Mouse (Mus musculus) stomach, postnatal 0 days (tissue): Measurements from ENCODE around the gene Tpmt. TPM values are rescaled to one million over a fixed set of nuclear protein-coding genes. Genes with fewer than 3 reads are reported as not detected.

Source experiments
- ATAC-seq: fragments of 200-750 bp; cut with Nextera tagmentation; 2 replicates; pipeline ENCODE4 v1.8.0; 2017; ENCODE audit not compliant: low FRiP score, low TSS enrichment
- DNase-seq: peaks from one replicate; pipeline ENCODE4 v3.0.0-alpha.2; 2016; ENCODE audit warnings: low spot score
- H3K27ac ChIP-seq: fragments of 300-500 bp; sonication (generic); replicated peaks from 2 replicates; pipeline ENCODE4 v1.5.1; 2014; ENCODE audit warnings: mild to moderate bottlenecking, control low read depth
- H3K27me3 ChIP-seq: fragments of 300-500 bp; sonication (generic); 2 replicates; pipeline ENCODE4 v1.6.1; 2014; ENCODE audit warnings: low read length; ENCODE audit not compliant: control insufficient read depth, insufficient read depth
- H3K36me3 ChIP-seq: fragments of 300-500 bp; sonication (generic); 2 replicates; pipeline ENCODE4 v1.6.1; 2014; ENCODE audit warnings: low read length, mixed read lengths; ENCODE audit not compliant: control insufficient read depth, insufficient read depth
- H3K4me1 ChIP-seq: fragments of 300-500 bp; sonication (generic); replicated peaks from 2 replicates; pipeline ENCODE4 v1.6.1; 2014; ENCODE audit warnings: antibody characterized with exemption; ENCODE audit not compliant: control insufficient read depth, insufficient read depth
- H3K4me2 ChIP-seq: fragments of 300-500 bp; sonication (generic); replicated peaks from 2 replicates; pipeline ENCODE4 v1.6.1; 2014; ENCODE audit warnings: low read depth, mild to moderate bottlenecking, control low read depth, moderate library complexity
- H3K4me3 ChIP-seq: fragments of 300-500 bp; sonication (generic); 2 replicates; pipeline ENCODE4 v1.5.1; 2014; ENCODE audit warnings: low read depth, low read length, control low read depth
- H3K9ac ChIP-seq: fragments of 300-500 bp; sonication (generic); 2 replicates; pipeline ENCODE4 v1.6.1; 2014; ENCODE audit warnings: mild to moderate bottlenecking, low read length, control low read depth, mixed read lengths
- H3K9me3 ChIP-seq: fragments of 300-500 bp; sonication (generic); 2 replicates; pipeline ENCODE4 v1.6.1; 2016; ENCODE audit warnings: low read length; ENCODE audit not compliant: control insufficient read depth
- CTCF ChIP-seq: IDR thresholded peaks from 2 replicates; pipeline ENCODE4 v1.5.1; 2016; ENCODE audit warnings: antibody characterized with exemption, low read depth, mild to moderate bottlenecking, moderate library complexity
- EP300 ChIP-seq: optimal IDR thresholded peaks from 2 replicates; pipeline ENCODE3; 2016; ENCODE audit warnings: antibody characterized with exemption
- WGBS: fragments of 180-500 bp; shearing (Covaris S2); extraction: QIAGEN DNeasy Blood & Tissue Kit; methylation state at CpG from one replicate; pipeline ENCODE4 v1.1.7; 2014; 5-methylcytosine and 5-hydroxymethylcytosine counted together
- polyA plus RNA-seq: library from polyadenylated mRNA; unstranded; fragments of >200 nt; fragmentation: Nextera tagmentation; extraction: Ambion mirVana; gene quantifications from 2 replicates; pipeline ENCODE4 v1.2.1, GENCODE M21; 2015

Tpmt gene
- polyA plus RNA-seq, 1 experiment from 2014 or later = 10.2 TPM

GRCm38 (mm10) chr13:46997355-46997754 lies 47.2 kb downstream of the Tpmt start:
- Histone ChIP-seq H3K4me1 (no peaks in the 10 kb centered on the region), H3K9me3 (no peaks in the 10 kb centered on the region), H3K27ac (no peak overlapping the region), H3K36me3 (no peaks in the 10 kb centered on the region), H3K4me2 (no peak overlapping the region), H3K4me3 (no peak overlapping the region), H3K27me3 (no peaks in the 10 kb centered on the region), H3K9ac (no peak overlapping the region)
- TF ChIP-seq CTCF (no peak), EP300 (no peak)
- WGBS = 77% methylated on average over 4 of the region's 4 CpGs
- no peak for ATAC-seq
- no peak for DNase-seq

GRCm38 (mm10) chr13:46993274-46993551 lies 51.3 kb downstream of the Tpmt start:
- Histone ChIP-seq H3K36me3 (no peaks in the 10 kb centered on the region), H3K9ac (no peak overlapping the region), H3K4me2 (no peak overlapping the region), H3K27ac (no peak overlapping the region), H3K9me3 (no peaks in the 10 kb centered on the region), H3K4me3 (no peak overlapping the region), H3K27me3 (no peaks in the 10 kb centered on the region), H3K4me1 (no peaks in the 10 kb centered on the region)
- ATAC-seq (no peak), DNase-seq (no peak)
- WGBS = 82% methylated on average over 2 of the region's 2 CpGs
- TF ChIP-seq CTCF (no peak), EP300 (no peak)

GRCm38 (mm10) chr13:46992516-46993273 lies 51.8 kb downstream of the Tpmt start:
- Histone ChIP-seq H3K9me3 (no peaks in the 10 kb centered on the region), H3K4me3 (no peak overlapping the region), H3K27ac (no peak overlapping the region), H3K4me1 (no peaks in the 10 kb centered on the region), H3K4me2 (no peak overlapping the region), H3K27me3 (no peaks in the 10 kb centered on the region), H3K9ac (no peak overlapping the region), H3K36me3 (no peaks in the 10 kb centered on the region)
- DNase-seq (no peak), ATAC-seq (no peak)
- TF ChIP-seq EP300 (no peak), CTCF (no peak)
- 80% methylated on average over 7 of the region's 7 CpGs for WGBS

DNA sequence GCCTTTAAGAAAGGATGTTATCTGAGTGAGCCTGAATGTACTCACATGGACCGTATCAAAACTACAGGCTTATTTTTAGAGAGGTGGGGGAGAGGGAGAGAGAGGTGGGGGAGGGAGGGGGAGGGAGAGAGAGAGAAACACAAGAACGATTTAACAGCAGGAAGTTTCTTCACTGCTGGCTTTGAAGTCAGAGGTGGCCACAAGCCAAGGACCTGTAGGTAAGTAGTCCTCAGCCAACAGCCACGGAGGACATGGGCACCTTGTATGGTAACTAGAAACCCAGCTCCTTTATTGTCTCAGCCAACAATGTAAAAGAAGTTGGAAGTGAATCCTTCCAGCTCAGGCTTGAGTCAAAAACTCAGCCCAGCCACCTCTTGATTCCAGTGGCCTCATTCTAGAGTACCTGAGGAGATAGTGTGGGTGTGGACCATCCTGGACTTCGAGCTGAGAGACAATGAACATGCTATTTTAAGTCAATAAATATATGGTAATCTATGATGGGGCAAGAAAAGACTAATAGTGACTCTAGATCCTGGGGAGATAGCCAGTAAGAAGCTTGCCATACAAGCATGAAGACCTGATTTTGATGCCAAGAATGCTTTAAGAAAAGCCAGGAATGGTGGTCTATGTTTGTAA lies 54.0 kb downstream of the Tpmt start:
- Histone ChIP-seq H3K27me3 (no peaks in the 10 kb centered on the region), H3K9ac (no peak overlapping the region), H3K4me1 (no peaks in the 10 kb centered on the region), H3K4me3 (no peak overlapping the region), H3K4me2 (no peak overlapping the region), H3K27ac (0 out of 2 replicates have a peak overlapping the region, but pooled peaks have one; percentile 6), H3K9me3 (no peaks in the 10 kb centered on the region), H3K36me3 (no peaks in the 10 kb centered on the region)
- DNase-seq (peak; percentile 60), ATAC-seq (peak; percentile 79)
- TF ChIP-seq EP300 = no peak
- TF ChIP-seq CTCF = no peak
- WGBS = 21% methylated on average over 4 of the region's 4 CpGs

DNA sequence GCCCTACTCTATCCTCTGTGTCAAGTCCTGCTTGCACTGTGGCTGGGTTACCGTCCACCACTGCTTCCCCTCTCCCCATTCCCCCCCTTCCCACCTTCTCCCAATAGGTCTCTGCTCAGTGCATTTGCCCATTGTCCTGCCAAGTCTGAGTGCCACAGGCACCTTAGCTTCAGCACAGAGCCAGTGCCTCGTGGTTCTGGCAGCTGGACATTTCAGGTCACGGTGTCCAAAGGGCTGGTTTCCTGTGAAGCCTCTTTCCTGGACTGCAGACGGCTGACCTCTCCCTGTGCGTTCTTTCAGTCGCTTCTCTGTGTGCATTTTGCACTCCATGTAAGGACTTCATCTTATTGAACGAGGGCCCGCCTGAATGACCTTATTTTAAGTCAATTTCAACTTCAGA lies 56.6 kb downstream of the Tpmt start:
- no peak overlapping the region for H3K4me3 ChIP-seq

DNA sequence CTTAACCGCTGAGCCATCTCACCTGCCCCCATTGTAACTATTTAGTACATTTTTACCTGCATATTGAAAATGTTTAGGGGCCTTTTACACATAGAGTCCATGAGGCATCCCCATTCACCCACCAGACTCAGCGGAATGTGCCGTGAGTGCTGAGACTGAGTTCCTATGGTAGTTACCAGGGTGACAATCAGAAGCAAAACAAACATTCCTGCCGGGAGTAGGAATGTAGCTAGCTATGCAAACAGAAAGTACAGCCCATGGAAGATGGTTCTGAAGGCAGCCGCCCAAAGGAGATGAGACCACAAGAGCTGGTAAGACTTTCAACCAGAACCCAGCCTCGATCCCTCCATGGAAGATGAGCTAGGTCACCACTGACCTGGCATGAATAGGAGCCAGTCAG lies 58.3 kb downstream of the Tpmt start:
- Histone ChIP-seq H3K4me1 (no peaks in the 10 kb centered on the region), H3K4me3 (no peak overlapping the region), H3K27ac (no peak overlapping the region), H3K4me2 (no peak overlapping the region), H3K36me3 (no peaks in the 10 kb centered on the region), H3K9me3 (no peaks in the 10 kb centered on the region), H3K27me3 (no peaks in the 10 kb centered on the region), H3K9ac (no peak overlapping the region)
- DNase-seq (peak; percentile 58), ATAC-seq (peak; percentile 73)
- 40% methylated on average over 6 of the region's 6 CpGs for WGBS
- TF ChIP-seq CTCF (no peak), EP300 (no peak)

More for the DNA sequence above, 56.6 kb downstream of the Tpmt start:
- Histone ChIP-seq H3K9ac (no peak overlapping the region), H3K27me3 (no peaks in the 10 kb centered on the region), H3K4me2 (no peak overlapping the region), H3K9me3 (no peaks in the 10 kb centered on the region), H3K27ac (no peak overlapping the region), H3K36me3 (no peaks in the 10 kb centered on the region), H3K4me1 (no peaks in the 10 kb centered on the region)
- TF ChIP-seq EP300 (no peak), CTCF (no peak)
- WGBS = 70% methylated on average over 8 of the region's 8 CpGs
- no peak for ATAC-seq
- DNase-seq = no peak
